Mouse (Mus musculus) limb, embryonic 14.5 days (tissue): ENCODE data around the gene Ugt1a9. TPM values are rescaled to one million over a fixed set of nuclear protein-coding genes. Genes with fewer than 3 reads are reported as not detected.

Experiments used
- ATAC-seq: fragments of 200-750 bp; cut with Nextera tagmentation; 2 replicates; pipeline ENCODE4 v1.8.0; 2017; ENCODE audit warnings: low read depth, moderate number of reproducible peaks, moderate TSS enrichment; ENCODE audit not compliant: low FRiP score
- DNase-seq: peaks from one replicate; pipeline ENCODE4 v3.0.0-alpha.2; 2015; ENCODE audit warnings: low spot score
- H3K27ac ChIP-seq: fragments of 300-500 bp; sonication (generic); replicated peaks from 2 replicates; pipeline ENCODE4 v1.5.1; 2014; ENCODE audit warnings: low read depth, mild to moderate bottlenecking, low read length, moderate library complexity, mixed read lengths
- H3K27me3 ChIP-seq: fragments of 300-500 bp; sonication (generic); 2 replicates; pipeline ENCODE4 v1.6.1; 2014; ENCODE audit warnings: low read length, mixed read lengths; ENCODE audit not compliant: control insufficient read depth, insufficient read depth
- H3K36me3 ChIP-seq: fragments of 300-500 bp; sonication (generic); 2 replicates; pipeline ENCODE4 v1.6.1; 2014; ENCODE audit warnings: mild to moderate bottlenecking, low read length, moderate library complexity, mixed read lengths; ENCODE audit not compliant: control insufficient read depth, insufficient read depth
- H3K4me1 ChIP-seq: fragments of 300-500 bp; sonication (generic); 2 replicates; pipeline ENCODE4 v1.6.1; 2014; ENCODE audit warnings: antibody characterized with exemption, low read length, mixed read lengths; ENCODE audit not compliant: control insufficient read depth, insufficient read depth
- H3K4me2 ChIP-seq: fragments of 300-500 bp; sonication (generic); replicated peaks from 2 replicates; pipeline ENCODE4 v1.6.1; 2014; ENCODE audit warnings: low read depth, mild to moderate bottlenecking, low read length, moderate library complexity; ENCODE audit not compliant: severe bottlenecking
- H3K4me3 ChIP-seq: fragments of 300-500 bp; sonication (generic); replicated peaks from 2 replicates; pipeline ENCODE4 v1.5.1; 2014; ENCODE audit warnings: low read length
- H3K9ac ChIP-seq: fragments of 300-500 bp; sonication (generic); 2 replicates; pipeline ENCODE4 v1.6.1; 2014; ENCODE audit warnings: mild to moderate bottlenecking, low read depth, low read length, moderate library complexity; ENCODE audit not compliant: severe bottlenecking
- H3K9me3 ChIP-seq: fragments of 300-500 bp; sonication (generic); 2 replicates; pipeline ENCODE4 v1.6.1; 2016; ENCODE audit warnings: low read length; ENCODE audit not compliant: control insufficient read depth
- POLR2A ChIP-seq: fragments of 200-500 bp; IDR thresholded peaks from 2 replicates; pipeline ENCODE4 v1.8.0; 2012; ENCODE audit warnings: inconsistent platforms, mild to moderate bottlenecking, moderate library complexity, borderline replicate concordance; ENCODE audit not compliant: insufficient read depth, insufficient read length; ENCODE audit errors: extremely low read depth
- WGBS: fragments of 180-500 bp; shearing (Covaris S2); extraction: QIAGEN DNeasy Blood & Tissue Kit; methylation state at CpG from one replicate; pipeline ENCODE4 v1.1.7; 2014; 5-methylcytosine and 5-hydroxymethylcytosine counted together
- polyA plus RNA-seq, 2 experiments: library from polyadenylated mRNA; depleted of rRNA in 1 of 2; stranded (reverse) in 1 of 2; unstranded in 1 of 2; fragments of >200 nt; fragmentation: Nextera tagmentation in 1 of 2; extraction: Ambion mirVana in 1 of 2; gene quantifications; 2 replicates each; pipeline versions ENCODE4 v1.2.1 to v1.2.3; 2012 to 2014

Gene Ugt1a9
- polyA plus RNA-seq, 2 experiments = not detected

DNA sequence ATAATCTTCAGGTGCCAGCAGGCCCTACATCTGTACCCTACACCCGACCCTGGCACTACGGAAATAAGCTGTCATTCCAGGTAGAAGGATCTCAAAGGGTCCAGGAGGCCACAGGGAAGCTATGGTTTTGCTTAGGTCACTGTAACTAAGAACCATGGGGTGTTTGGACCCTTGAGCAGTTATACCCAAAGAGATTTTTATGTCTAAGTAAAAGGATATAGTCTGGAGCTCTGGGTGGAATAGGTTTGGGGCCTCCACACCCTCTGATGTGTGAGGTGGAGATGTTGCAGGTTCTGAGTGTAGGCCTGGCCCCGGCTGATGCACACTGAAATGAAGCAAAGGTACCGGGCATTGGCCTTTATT lies 163.6 kb downstream of the Ugt1a9 start:
- WGBS = 59% methylated on average over 4 of the region's 4 CpGs
- H3K9me3 ChIP-seq = peaks cover 96% of the 10 kb centered on the region

GRCm38 (mm10) chr1:88234646-88235045 lies 164.0 kb downstream of the Ugt1a9 start:
- no peaks in the 10 kb centered on the region for H3K4me1 ChIP-seq
- no peak overlapping the region for H3K4me3 ChIP-seq
- H3K4me2 ChIP-seq = no peak overlapping the region
- H3K27me3 ChIP-seq = no peaks in the 10 kb centered on the region
- ATAC-seq (no peak), DNase-seq (no peak)
- H3K9me3 ChIP-seq = peaks cover 96% of the 10 kb centered on the region
- no peak overlapping the region for H3K27ac ChIP-seq
- 40% methylated on average over 5 of the region's 5 CpGs for WGBS
- no peaks in the 10 kb centered on the region for H3K36me3 ChIP-seq
- TF ChIP-seq POLR2A = no peak
- no peak overlapping the region for H3K9ac ChIP-seq

More for the DNA sequence above, 163.6 kb downstream of the Ugt1a9 start:
- no peaks in the 10 kb centered on the region for H3K27me3 ChIP-seq
- no peak overlapping the region for H3K4me3 ChIP-seq
- H3K4me2 ChIP-seq = no peak overlapping the region
- no peak overlapping the region for H3K27ac ChIP-seq
- ATAC-seq (no peak), DNase-seq (no peak)
- no peak for TF ChIP-seq POLR2A
- no peaks in the 10 kb centered on the region for H3K4me1 ChIP-seq
- H3K36me3 ChIP-seq = no peaks in the 10 kb centered on the region
- no peak overlapping the region for H3K9ac ChIP-seq

- Histone ChIP-seq H3K36me3 (no peaks in the 10 kb centered on the region), H3K9ac (no peak overlapping the region), H3K27me3 (no peaks in the 10 kb centered on the region), H3K27ac (no peak overlapping the region), H3K4me1 (no peaks in the 10 kb centered on the region), H3K4me3 (no peak overlapping the region), H3K9me3 (peaks cover 96% of the 10 kb centered on the region), H3K4me2 (no peak overlapping the region)
- DNase-seq = no peak
- no peak for TF ChIP-seq POLR2A
- ATAC-seq = no peak
- 63% methylated on average over 11 of the region's 11 CpGs for WGBS
These were observed 164.7 kb downstream of the Ugt1a9 start for GRCm38 (mm10) chr1:88235046-88235893.

GRCm38 (mm10) chr1:88235894-88236415 lies 165.4 kb downstream of the Ugt1a9 start:
- WGBS = 62% methylated on average over 4 of the region's 4 CpGs
- Histone ChIP-seq H3K9ac (no peak overlapping the region), H3K4me3 (no peak overlapping the region), H3K36me3 (no peaks in the 10 kb centered on the region), H3K27me3 (no peaks in the 10 kb centered on the region), H3K4me2 (no peak overlapping the region), H3K4me1 (no peaks in the 10 kb centered on the region), H3K9me3 (peaks cover 96% of the 10 kb centered on the region), H3K27ac (no peak overlapping the region)
- no peak for DNase-seq
- ATAC-seq = no peak
- no peak for TF ChIP-seq POLR2A

DNA sequence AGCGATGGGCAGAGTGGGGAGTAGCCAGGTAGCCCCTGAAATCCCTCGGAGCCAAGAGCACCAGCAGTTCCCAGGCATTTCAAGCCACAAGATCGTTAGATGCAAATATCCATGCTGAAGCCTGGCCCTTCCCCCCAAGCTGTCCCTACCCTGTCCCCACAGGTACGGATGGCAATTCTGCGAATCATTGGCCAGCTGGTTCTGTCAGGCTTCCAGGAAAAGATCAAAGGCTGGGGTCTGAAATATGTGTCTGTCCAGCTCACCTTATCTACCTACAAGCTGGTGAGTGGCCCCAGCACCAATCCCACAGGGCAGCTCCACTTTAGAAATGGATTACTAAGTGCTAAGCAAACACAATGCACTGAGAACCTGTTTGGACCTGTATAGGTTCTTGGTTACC lies 166.7 kb downstream of the Ugt1a9 start:
- H3K9me3 ChIP-seq = peaks cover 95% of the 10 kb centered on the region
- TF ChIP-seq POLR2A = no peak
- no peak for DNase-seq
- no peaks in the 10 kb centered on the region for H3K27me3 ChIP-seq
- 79% methylated on average over 5 of the region's 5 CpGs for WGBS
- H3K36me3 ChIP-seq = no peaks in the 10 kb centered on the region
- H3K27ac ChIP-seq = no peak overlapping the region
- no peak overlapping the region for H3K4me3 ChIP-seq
- H3K4me2 ChIP-seq = no peak overlapping the region
- no peak for ATAC-seq
- no peak overlapping the region for H3K9ac ChIP-seq
- no peaks in the 10 kb centered on the region for H3K4me1 ChIP-seq

DNA sequence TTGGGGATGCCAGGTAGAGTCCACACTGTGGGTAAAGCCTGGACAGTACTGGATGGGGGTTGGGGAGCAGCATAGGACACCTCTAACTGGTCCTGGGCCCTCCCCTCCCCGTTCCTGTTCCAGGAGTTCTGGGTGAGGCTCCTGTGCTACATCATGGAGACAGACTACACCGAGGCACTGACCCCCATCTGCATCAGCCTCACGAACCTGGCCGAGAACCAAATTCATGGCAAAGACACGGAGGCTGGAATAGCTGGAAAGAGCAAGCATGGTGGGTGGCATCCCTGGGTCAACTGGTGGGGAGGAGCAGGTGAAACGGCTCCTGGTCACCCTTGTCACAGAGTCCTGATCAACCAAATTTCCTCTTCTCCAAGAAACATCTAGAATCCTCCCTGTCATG lies 168.2 kb downstream of the Ugt1a9 start:
- no peak for ATAC-seq
- Histone ChIP-seq H3K27me3 (no peaks in the 10 kb centered on the region), H3K36me3 (no peaks in the 10 kb centered on the region), H3K4me2 (no peak overlapping the region), H3K9me3 (peaks cover 94% of the 10 kb centered on the region), H3K27ac (no peak overlapping the region), H3K9ac (no peak overlapping the region), H3K4me3 (no peak overlapping the region), H3K4me1 (no peaks in the 10 kb centered on the region)
- DNase-seq = no peak
- WGBS = 77% methylated on average over 6 of the region's 6 CpGs
- TF ChIP-seq POLR2A = no peak
